Mouse (Mus musculus) cerebellum, adult 2 months (tissue): ENCODE measurements around the gene Ttbk1.

Experiments used
- CTCF ChIP-seq: fragments of 200-500 bp; IDR thresholded peaks from 2 replicates; pipeline ENCODE4 v1.5.1; 2011; ENCODE audit warnings: low read depth, mild to moderate bottlenecking, control low read depth, low read length, moderate library complexity, borderline replicate concordance; ENCODE audit not compliant: insufficient read depth
- POLR2A ChIP-seq: fragments of 200-500 bp; IDR thresholded peaks from 2 replicates; pipeline ENCODE4 v1.6.1; 2011; ENCODE audit warnings: low read length, control low read depth, borderline replicate concordance; ENCODE audit not compliant: insufficient read depth

GRCm38 (mm10) chr17:46457791-46458190, 29.7 kb downstream of the Ttbk1 start:
- peak; percentile 50; the same call in 1 of the 2 replicates for TF ChIP-seq CTCF
- TF ChIP-seq POLR2A = no peak
